Mouse (Mus musculus): ENCODE measurements around the gene Fam189a1.

Fam189a1 gene

GRCm38 (mm10) chr7:64716286-64716685 is 440.1 kb downstream of the Fam189a1 start:
- DNase-seq: no peak

- DNase-seq: no peak
These were observed 446.7 kb downstream of the Fam189a1 start for GRCm38 (mm10) chr7:64709520-64710262.

- no peak for DNase-seq
These were observed 448.2 kb downstream of the Fam189a1 start for GRCm38 (mm10) chr7:64708176-64708575.

All from right cerebral cortex, postnatal 4 days (tissue).